Mouse (Mus musculus): ENCODE results near the gene Nynrin. TPM values are rescaled to one million over a fixed set of nuclear protein-coding genes. Genes with fewer than 3 reads are reported as not detected.

The Nynrin gene
- total RNA-seq, 1 experiment = 7.1 TPM

DNA sequence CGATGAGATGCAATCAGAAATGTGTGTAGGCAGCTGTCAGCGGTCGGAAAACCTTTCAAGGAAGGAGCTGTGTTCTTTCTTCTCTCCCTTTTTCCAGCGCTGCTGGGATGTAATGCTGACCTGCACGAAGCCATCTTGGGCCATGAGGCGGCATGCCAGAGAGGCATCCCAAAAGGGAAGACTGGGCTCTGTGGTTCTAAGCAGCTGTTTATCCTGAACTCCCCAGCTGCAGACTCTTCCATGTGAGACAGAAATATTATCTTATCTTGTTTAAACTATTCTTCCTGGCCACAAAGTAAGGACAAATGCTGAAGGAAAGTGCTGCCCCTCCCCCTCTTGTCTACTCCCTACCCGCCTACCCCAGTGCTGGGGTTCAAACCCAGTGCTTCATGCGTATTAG, 27.2 kb downstream of the Nynrin start:
- H3K4me3 ChIP-seq (ENCODE audit: insufficient read depth in 1 of 2, low read depth in 1 of 2, low read length in 2 of 2, poor library complexity in 1 of 2, severe bottlenecking in 1 of 2) = no peak overlapping the region
- in situ Hi-C loops (cut with MboI; ENCODE audit: low sequenced_read_pairs in 2 of 2, unreplicated experiment in 2 of 2) = no loop called here
- H3K36me3 ChIP-seq (ENCODE audit: control insufficient read depth, insufficient read depth, low read length, poor library complexity, severe bottlenecking) = no peaks in the 10 kb centered on the region
- H3K4me1 ChIP-seq (ENCODE audit: control insufficient read depth in 2 of 2, insufficient read depth in 2 of 2, low read length in 2 of 2, poor library complexity in 1 of 2) = peaks cover 3 to 27% of the 10 kb centered on the region in 2 experiments; a peak in 2 of 4 replicates
- TF ChIP-seq CHD2 (IDR thresholded peaks at IDR 0.05; ENCODE audit: low read depth, low read length) = no peak
- TF ChIP-seq ZNF384 (IDR thresholded peaks at IDR 0.05; ENCODE audit: low read depth, low read length) = no peak
- TF ChIP-seq HCFC1 (IDR thresholded peaks at IDR 0.05; ENCODE audit: borderline replicate concordance, insufficient read depth, low read length) = no peak
- no peak for TF ChIP-seq MAFK (IDR thresholded peaks at IDR 0.05; ENCODE audit: insufficient read depth, low read depth, low read length)
- no peak for TF ChIP-seq ZC3H11A (IDR thresholded peaks at IDR 0.05; ENCODE audit: borderline replicate concordance, low read depth, low read length)
- DNase-seq (ENCODE audit: low read depth, low spot score) = no peak
- H3K9ac ChIP-seq (ENCODE audit: insufficient read depth, low read depth, low read length, poor library complexity, severe bottlenecking) = no peak overlapping the region
- H3K9me3 ChIP-seq (ENCODE audit: control insufficient read depth, insufficient read depth, low read depth, low read length) = no peaks in the 10 kb centered on the region
- H3K27ac ChIP-seq (ENCODE audit: insufficient read depth, low read depth, low read length, poor library complexity, severe bottlenecking) = no peak overlapping the region

DNA sequence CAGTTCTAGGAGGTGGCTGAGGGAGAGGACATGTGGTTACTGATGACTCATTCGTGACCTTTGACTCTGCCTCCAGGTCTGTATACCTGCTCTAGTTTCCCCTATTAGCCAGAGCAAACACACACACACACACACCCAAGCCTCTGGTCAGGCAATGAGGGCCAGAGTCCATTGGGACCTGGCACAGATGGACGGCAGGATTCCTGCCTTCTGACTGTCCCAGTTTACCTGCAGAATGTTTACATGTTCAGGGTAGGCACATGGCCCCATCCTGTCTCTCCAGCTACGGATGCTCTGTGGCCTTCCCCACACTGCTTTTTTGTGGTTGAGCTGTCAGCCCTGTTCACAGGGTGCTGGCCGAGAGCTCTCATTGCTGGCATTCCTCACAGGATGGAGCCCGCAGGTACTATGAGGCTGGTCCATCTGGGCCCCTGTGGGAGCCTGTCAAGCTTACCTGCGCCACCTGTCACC, 28.4 kb downstream of the Nynrin start:
- in situ Hi-C loops (cut with MboI; ENCODE audit: low sequenced_read_pairs in 2 of 2, unreplicated experiment in 2 of 2) = no loop called here
- Histone ChIP-seq H3K4me3 (ENCODE audit: insufficient read depth in 1 of 2, low read depth in 1 of 2, low read length in 2 of 2, poor library complexity in 1 of 2, severe bottlenecking in 1 of 2) (no peak overlapping the region), H3K9me3 (ENCODE audit: control insufficient read depth, insufficient read depth, low read depth, low read length) (no peaks in the 10 kb centered on the region), H3K27ac (ENCODE audit: insufficient read depth, low read depth, low read length, poor library complexity, severe bottlenecking) (no peak overlapping the region), H3K4me1 (ENCODE audit: control insufficient read depth in 2 of 2, insufficient read depth in 2 of 2, low read length in 2 of 2, poor library complexity in 1 of 2) (peaks cover 3 to 38% of the 10 kb centered on the region in 2 experiments; a peak in 2 of 4 replicates), H3K9ac (ENCODE audit: insufficient read depth, low read depth, low read length, poor library complexity, severe bottlenecking) (no peak overlapping the region), H3K36me3 (ENCODE audit: control insufficient read depth, insufficient read depth, low read length, poor library complexity, severe bottlenecking) (peaks cover 5% of the 10 kb centered on the region; the same call in 1 of the 2 replicates)
- no peak for DNase-seq (ENCODE audit: low read depth, low spot score)
- TF ChIP-seq ZNF384 (IDR thresholded peaks at IDR 0.05; ENCODE audit: low read depth, low read length) (no peak), CHD2 (IDR thresholded peaks at IDR 0.05; ENCODE audit: low read depth, low read length) (no peak), ZC3H11A (IDR thresholded peaks at IDR 0.05; ENCODE audit: borderline replicate concordance, low read depth, low read length) (no peak), HCFC1 (IDR thresholded peaks at IDR 0.05; ENCODE audit: borderline replicate concordance, insufficient read depth, low read length) (no peak), MAFK (IDR thresholded peaks at IDR 0.05; ENCODE audit: insufficient read depth, low read depth, low read length) (no peak)

DNA sequence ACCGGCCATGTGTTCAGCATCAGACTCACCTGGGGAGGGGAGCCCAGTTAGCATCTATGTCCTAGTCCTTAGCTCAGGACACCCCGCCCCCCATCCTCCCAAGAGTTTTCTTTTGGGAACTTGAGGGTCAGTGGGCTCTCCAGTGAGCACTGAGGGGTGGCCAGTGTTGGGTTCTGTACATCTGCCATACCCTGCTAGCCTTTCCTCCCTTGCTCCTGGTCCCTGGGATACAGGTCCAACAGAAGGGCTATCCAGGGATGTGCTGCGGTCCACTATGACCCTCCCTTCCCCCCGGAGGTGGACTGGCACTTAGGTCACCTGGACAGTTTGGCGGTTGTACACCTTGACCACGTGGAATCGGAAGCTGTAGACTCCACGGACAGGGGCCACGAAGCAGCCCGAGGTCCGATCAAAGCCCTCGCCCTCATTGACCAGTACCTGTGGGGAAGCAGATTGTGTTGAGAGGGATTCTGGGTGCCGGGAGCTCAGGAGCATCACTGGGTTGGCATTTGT, 29.4 kb downstream of the Nynrin start:
- DNase-seq (ENCODE audit: low read depth, low spot score) = no peak
- Histone ChIP-seq H3K9ac (ENCODE audit: insufficient read depth, low read depth, low read length, poor library complexity, severe bottlenecking) (no peak overlapping the region), H3K36me3 (ENCODE audit: control insufficient read depth, insufficient read depth, low read length, poor library complexity, severe bottlenecking) (peaks cover 12% of the 10 kb centered on the region; the same call in 1 of the 2 replicates), H3K9me3 (ENCODE audit: control insufficient read depth, insufficient read depth, low read depth, low read length) (no peaks in the 10 kb centered on the region), H3K4me1 (ENCODE audit: control insufficient read depth in 2 of 2, insufficient read depth in 2 of 2, low read length in 2 of 2, poor library complexity in 1 of 2) (peaks cover 3 to 40% of the 10 kb centered on the region in 2 experiments; a peak in 2 of 4 replicates), H3K4me3 (ENCODE audit: insufficient read depth in 1 of 2, low read depth in 1 of 2, low read length in 2 of 2, poor library complexity in 1 of 2, severe bottlenecking in 1 of 2) (no peak overlapping the region), H3K27ac (ENCODE audit: insufficient read depth, low read depth, low read length, poor library complexity, severe bottlenecking) (no peak overlapping the region)
- in situ Hi-C loops (cut with MboI; ENCODE audit: low sequenced_read_pairs in 2 of 2, unreplicated experiment in 2 of 2) = no loop called here
- TF ChIP-seq ZNF384 (IDR thresholded peaks at IDR 0.05; ENCODE audit: low read depth, low read length) = no peak
- TF ChIP-seq MAFK (IDR thresholded peaks at IDR 0.05; ENCODE audit: insufficient read depth, low read depth, low read length) = no peak
- TF ChIP-seq HCFC1 (IDR thresholded peaks at IDR 0.05; ENCODE audit: borderline replicate concordance, insufficient read depth, low read length) = no peak
- TF ChIP-seq CHD2 (IDR thresholded peaks at IDR 0.05; ENCODE audit: low read depth, low read length) = no peak
- no peak for TF ChIP-seq ZC3H11A (IDR thresholded peaks at IDR 0.05; ENCODE audit: borderline replicate concordance, low read depth, low read length)

DNA sequence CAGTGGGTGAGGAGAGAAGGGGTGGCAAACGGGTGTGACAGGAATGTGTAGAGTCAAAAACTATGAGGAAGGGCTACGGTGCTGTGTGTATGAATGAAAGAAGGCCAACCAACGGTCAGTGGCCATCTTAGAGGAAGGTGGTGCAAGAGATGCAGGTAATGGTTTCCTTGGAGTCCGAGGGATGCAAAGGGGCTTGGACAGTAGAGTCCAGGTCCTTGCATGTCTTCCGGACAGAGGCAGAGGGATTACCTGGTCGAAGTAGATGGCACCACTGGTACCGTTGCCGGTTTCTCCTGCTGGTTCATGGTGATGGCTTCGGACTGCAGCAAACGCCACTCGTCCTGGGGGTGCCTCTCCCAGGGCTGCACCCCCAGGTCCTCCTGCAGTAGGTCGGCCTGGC, 29.9 kb downstream of the Nynrin start:
- no peak for DNase-seq (ENCODE audit: low read depth, low spot score)
- in situ Hi-C loops (cut with MboI; ENCODE audit: low sequenced_read_pairs in 2 of 2, unreplicated experiment in 2 of 2) = no loop called here
- no peak overlapping the region for H3K27ac ChIP-seq (ENCODE audit: insufficient read depth, low read depth, low read length, poor library complexity, severe bottlenecking)
- no peak overlapping the region for H3K9ac ChIP-seq (ENCODE audit: insufficient read depth, low read depth, low read length, poor library complexity, severe bottlenecking)
- H3K36me3 ChIP-seq (ENCODE audit: control insufficient read depth, insufficient read depth, low read length, poor library complexity, severe bottlenecking) = peaks cover 14% of the 10 kb centered on the region; the same call in 1 of the 2 replicates
- no peaks in the 10 kb centered on the region for H3K9me3 ChIP-seq (ENCODE audit: control insufficient read depth, insufficient read depth, low read depth, low read length)
- peaks cover 3 to 38% of the 10 kb centered on the region in 2 experiments; a peak in 2 of 4 replicates for H3K4me1 ChIP-seq (ENCODE audit: control insufficient read depth in 2 of 2, insufficient read depth in 2 of 2, low read length in 2 of 2, poor library complexity in 1 of 2)
- TF ChIP-seq ZC3H11A (IDR thresholded peaks at IDR 0.05; ENCODE audit: borderline replicate concordance, low read depth, low read length) (no peak), MAFK (IDR thresholded peaks at IDR 0.05; ENCODE audit: insufficient read depth, low read depth, low read length) (no peak)
- no peak overlapping the region for H3K4me3 ChIP-seq (ENCODE audit: insufficient read depth in 1 of 2, low read depth in 1 of 2, low read length in 2 of 2, poor library complexity in 1 of 2, severe bottlenecking in 1 of 2)

Measured in ES-E14 (cell line).